Mouse (Mus musculus): ENCODE measurements around the gene Nsd1. TPM values are rescaled to one million over a fixed set of nuclear protein-coding genes. Genes with fewer than 3 reads are reported as not detected.
A peak's percentile ranks its signal among the peaks of the same experiment; 100 is the strongest.

The Nsd1 gene
- polyA plus RNA-seq, 1 experiment from 2014 or later: 68.0 TPM

GRCm38 (mm10) chr13:55312028-55312630 lies 102.5 kb downstream of the Nsd1 start:
- Histone ChIP-seq H3K4me1 (ENCODE audit: control insufficient read depth, insufficient read depth, low read length) (no peaks in the 10 kb centered on the region), H3K4me3 (ENCODE audit: low read depth, low read length) (no peak overlapping the region), H3K27me3 (ENCODE audit: control insufficient read depth, insufficient read depth, low read length) (no peaks in the 10 kb centered on the region), H3K36me3 (ENCODE audit: control insufficient read depth, insufficient read depth, low read length) (peaks cover 37% of the 10 kb centered on the region), H3K27ac (ENCODE audit: low read depth, low read length) (no peak overlapping the region), H3K9me3 (ENCODE audit: control insufficient read depth, low read length) (no peaks in the 10 kb centered on the region), H3K9ac (ENCODE audit: low read length) (no peak overlapping the region), H3K4me2 (no peak overlapping the region)
- no peak for ATAC-seq (ENCODE audit: low FRiP score)
- WGBS: 91% methylated on average over 8 of the region's 8 CpGs
- DNase-seq (ENCODE audit: low spot score, missing footprints): no peak

GRCm38 (mm10) chr13:55313051-55313450 lies 103.5 kb downstream of the Nsd1 start:
- Histone ChIP-seq H3K4me2 (no peak overlapping the region), H3K27ac (ENCODE audit: low read depth, low read length) (no peak overlapping the region)
- no peak for DNase-seq (ENCODE audit: low spot score, missing footprints)

GRCm38 (mm10) chr13:55314891-55315412 lies 105.4 kb downstream of the Nsd1 start:
- H3K9me3 ChIP-seq (ENCODE audit: control insufficient read depth, low read length): no peaks in the 10 kb centered on the region
- no peak overlapping the region for H3K9ac ChIP-seq (ENCODE audit: low read length)
- H3K4me3 ChIP-seq (ENCODE audit: low read depth, low read length): no peak overlapping the region
- 83% methylated on average over 2 of the region's 2 CpGs for WGBS
- H3K36me3 ChIP-seq (ENCODE audit: control insufficient read depth, insufficient read depth, low read length): peaks cover 28% of the 10 kb centered on the region
- no peaks in the 10 kb centered on the region for H3K27me3 ChIP-seq (ENCODE audit: control insufficient read depth, insufficient read depth, low read length)
- ATAC-seq (ENCODE audit: low FRiP score): no peak
- H3K4me2 ChIP-seq: no peak overlapping the region
- no peak for DNase-seq (ENCODE audit: low spot score, missing footprints)
- no peaks in the 10 kb centered on the region for H3K4me1 ChIP-seq (ENCODE audit: control insufficient read depth, insufficient read depth, low read length)
- H3K27ac ChIP-seq (ENCODE audit: low read depth, low read length): no peak overlapping the region

More at GRCm38 (mm10) chr13:55313051-55313450, 103.5 kb downstream of the Nsd1 start:
- no peak overlapping the region for H3K4me3 ChIP-seq (ENCODE audit: low read depth, low read length)
- ATAC-seq (ENCODE audit: low FRiP score): no peak
- no peaks in the 10 kb centered on the region for H3K9me3 ChIP-seq (ENCODE audit: control insufficient read depth, low read length)
- 92% methylated on average over 9 of the region's 9 CpGs for WGBS
- H3K27me3 ChIP-seq (ENCODE audit: control insufficient read depth, insufficient read depth, low read length): no peaks in the 10 kb centered on the region
- no peaks in the 10 kb centered on the region for H3K4me1 ChIP-seq (ENCODE audit: control insufficient read depth, insufficient read depth, low read length)
- no peak overlapping the region for H3K9ac ChIP-seq (ENCODE audit: low read length)
- peaks cover 32% of the 10 kb centered on the region for H3K36me3 ChIP-seq (ENCODE audit: control insufficient read depth, insufficient read depth, low read length)

GRCm38 (mm10) chr13:55318351-55318750 lies 108.8 kb downstream of the Nsd1 start:
- H3K4me2 ChIP-seq: no peak overlapping the region
- no peaks in the 10 kb centered on the region for H3K9me3 ChIP-seq (ENCODE audit: control insufficient read depth, low read length)
- DNase-seq (ENCODE audit: low spot score, missing footprints) (no peak), ATAC-seq (ENCODE audit: low FRiP score) (no peak)
- 81% methylated on average over 3 of the region's 3 CpGs for WGBS
- no peak overlapping the region for H3K27ac ChIP-seq (ENCODE audit: low read depth, low read length)
- peaks cover 19% of the 10 kb centered on the region for H3K4me1 ChIP-seq (ENCODE audit: control insufficient read depth, insufficient read depth, low read length)
- H3K27me3 ChIP-seq (ENCODE audit: control insufficient read depth, insufficient read depth, low read length): no peaks in the 10 kb centered on the region
- H3K4me3 ChIP-seq (ENCODE audit: low read depth, low read length): no peak overlapping the region
- peaks cover 19% of the 10 kb centered on the region; the same call in 1 of the 2 replicates for H3K36me3 ChIP-seq (ENCODE audit: control insufficient read depth, insufficient read depth, low read length)
- no peak overlapping the region for H3K9ac ChIP-seq (ENCODE audit: low read length)

- Histone ChIP-seq H3K27ac (ENCODE audit: low read depth, low read length) (no peak within 1 kb of the TSS), H3K9ac (ENCODE audit: low read length) (peak within 1 kb of the TSS; percentile 88), H3K36me3 (ENCODE audit: control insufficient read depth, insufficient read depth, low read length) (peaks cover 17% of the 10 kb centered on the region; the same call in 1 of the 2 replicates), H3K4me3 (ENCODE audit: low read depth, low read length) (peak within 1 kb of the TSS; percentile 89), H3K9me3 (ENCODE audit: control insufficient read depth, low read length) (no peaks in the 10 kb centered on the region), H3K4me2 (peak within 1 kb of the TSS; percentile 82), H3K27me3 (ENCODE audit: control insufficient read depth, insufficient read depth, low read length) (no peaks in the 10 kb centered on the region), H3K4me1 (ENCODE audit: control insufficient read depth, insufficient read depth, low read length) (peaks cover 21% of the 10 kb centered on the region)
- no peak for ATAC-seq (ENCODE audit: low FRiP score)
- no peak for DNase-seq (ENCODE audit: low spot score, missing footprints)
- whole genome bisulfite sequencing: 81% methylated on average over 4 of the region's 4 CpGs
Observed at GRCm38 (mm10) chr13:55319931-55320533, 110.5 kb downstream of the Nsd1 start, which contains the start of gene Prelid1. Gene Prelid1, plus strand, starts transcription at chr13:55320500.

- peaks cover 22% of the 10 kb centered on the region; the same call in 1 of the 2 replicates for H3K36me3 ChIP-seq (ENCODE audit: control insufficient read depth, insufficient read depth, low read length)
- peak within 1 kb of the TSS; percentile 89 for H3K4me3 ChIP-seq (ENCODE audit: low read depth, low read length)
- DNase-seq (ENCODE audit: low spot score, missing footprints): peak; percentile 100
- no peaks in the 10 kb centered on the region for H3K27me3 ChIP-seq (ENCODE audit: control insufficient read depth, insufficient read depth, low read length)
- no peak within 1 kb of the TSS for H3K27ac ChIP-seq (ENCODE audit: low read depth, low read length)
- WGBS: under 1% methylated on average over 73 of the region's 73 CpGs
- H3K9ac ChIP-seq (ENCODE audit: low read length): peak within 1 kb of the TSS; percentile 88
- peak within 1 kb of the TSS; percentile 82 for H3K4me2 ChIP-seq
- no peaks in the 10 kb centered on the region for H3K9me3 ChIP-seq (ENCODE audit: control insufficient read depth, low read length)
- H3K4me1 ChIP-seq (ENCODE audit: control insufficient read depth, insufficient read depth, low read length): peaks cover 21% of the 10 kb centered on the region
- peak; percentile 91 for ATAC-seq (ENCODE audit: low FRiP score)
Observed at GRCm38 (mm10) chr13:55321434-55322129, 112.0 kb downstream of the Nsd1 start, which contains the start of gene Rab24. Gene Rab24, minus strand, starts transcription at chr13:55321946.

GRCm38 (mm10) chr13:55322130-55322825 lies 112.7 kb downstream of the Nsd1 start:
- Histone ChIP-seq H3K27me3 (ENCODE audit: control insufficient read depth, insufficient read depth, low read length) (no peaks in the 10 kb centered on the region), H3K36me3 (ENCODE audit: control insufficient read depth, insufficient read depth, low read length) (peaks cover 22% of the 10 kb centered on the region; the same call in 1 of the 2 replicates), H3K9me3 (ENCODE audit: control insufficient read depth, low read length) (no peaks in the 10 kb centered on the region), H3K4me2 (peak overlapping the region; percentile 82), H3K4me1 (ENCODE audit: control insufficient read depth, insufficient read depth, low read length) (peaks cover 21% of the 10 kb centered on the region), H3K4me3 (ENCODE audit: low read depth, low read length) (peak overlapping the region; percentile 89), H3K27ac (ENCODE audit: low read depth, low read length) (no peak overlapping the region), H3K9ac (ENCODE audit: low read length) (peak overlapping the region; percentile 88)
- ATAC-seq (ENCODE audit: low FRiP score): no peak
- 1% methylated on average over 31 of the region's 31 CpGs for WGBS
- peak; percentile 90 for DNase-seq (ENCODE audit: low spot score, missing footprints)

GRCm38 (mm10) chr13:55325596-55325995 lies 116.0 kb downstream of the Nsd1 start:
- no peaks in the 10 kb centered on the region; the same call in 1 of the 2 replicates for H3K27me3 ChIP-seq (ENCODE audit: control insufficient read depth, insufficient read depth, low read length)
- peaks cover 15% of the 10 kb centered on the region; the same call in 1 of the 2 replicates for H3K36me3 ChIP-seq (ENCODE audit: control insufficient read depth, insufficient read depth, low read length)
- no peak overlapping the region for H3K27ac ChIP-seq (ENCODE audit: low read depth, low read length)
- no peak overlapping the region for H3K4me2 ChIP-seq
- no peak for ATAC-seq (ENCODE audit: low FRiP score)
- no peak overlapping the region for H3K4me3 ChIP-seq (ENCODE audit: low read depth, low read length)
- WGBS: 85% methylated on average over 11 of the region's 11 CpGs
- peaks cover 35% of the 10 kb centered on the region for H3K4me1 ChIP-seq (ENCODE audit: control insufficient read depth, insufficient read depth, low read length)
- H3K9me3 ChIP-seq (ENCODE audit: control insufficient read depth, low read length): no peaks in the 10 kb centered on the region
- DNase-seq (ENCODE audit: low spot score, missing footprints): no peak
- H3K9ac ChIP-seq (ENCODE audit: low read length): no peak overlapping the region

All from midbrain, embryonic 11.5 days (tissue).